Mouse (Mus musculus): ENCODE measurements around the gene Lsm14b. TPM values are rescaled to one million over a fixed set of nuclear protein-coding genes. Genes with fewer than 3 reads are reported as not detected.

Gene Lsm14b
- total and polyA plus RNA-seq, 3 experiments = 34.2 to 44.4 TPM; not detected in 1

GRCm38 (mm10) chr2:180045283-180045682 lies 20.5 kb downstream of the Lsm14b start:
- Histone ChIP-seq H3K79me2 (ENCODE audit: control insufficient read depth, insufficient read depth, low read length, poor library complexity) (peaks cover 35% of the 10 kb centered on the region), H3K4me1 (ENCODE audit: control insufficient read depth in 1 of 2, insufficient read depth in 2 of 2, low read length in 2 of 2) (peaks cover 4 to 16% of the 10 kb centered on the region in 2 experiments; a peak in 3 of 4 replicates), H3K27me3 (ENCODE audit: control insufficient read depth in 1 of 2, insufficient read depth in 2 of 2, low read length in 2 of 2) (no peaks in the 10 kb centered on the region), H3K36me3 (ENCODE audit: control insufficient read depth in 1 of 2, insufficient read depth in 2 of 2, low read length in 2 of 2) (peaks cover 0 to 13% of the 10 kb centered on the region in 2 experiments; a peak in 2 of 4 replicates), H3K27ac (ENCODE audit: control insufficient read depth, low read depth, low read length) (no peak overlapping the region), H3K9ac (ENCODE audit: control insufficient read depth, low read depth, low read length, poor library complexity, severe bottlenecking) (no peak overlapping the region), H3K9me3 (replicated peaks; ENCODE audit: insufficient read depth, low read length) (no peaks in the 10 kb centered on the region), H3K4me3 (ENCODE audit: control insufficient read depth in 1 of 2, insufficient read depth in 1 of 2, low read depth in 2 of 2, low read length in 2 of 2) (no peak overlapping the region)
- peak; percentile 73 for DNase-seq (ENCODE audit: low read depth, low spot score)
- TF ChIP-seq POLR2AphosphoS5 (IDR thresholded peaks at IDR 0.05; ENCODE audit: borderline replicate concordance, low read depth, low read length) (no peak), SIN3A (IDR thresholded peaks at IDR 0.05; ENCODE audit: low read length) (peak; percentile 34; the same call in 1 of the 2 replicates), SMC3 (IDR thresholded peaks at IDR 0.05; ENCODE audit: low read depth, low read length) (peak; percentile 82), USF1 (IDR thresholded peaks at IDR 0.05; ENCODE audit: low read depth, low read length) (no peak), CTCF (IDR thresholded peaks at IDR 0.05 in 2 of 3, conservative IDR thresholded peaks at IDR 0.05 in 1 of 3; ENCODE audit: control insufficient read depth in 1 of 3, insufficient read depth in 1 of 3, low read depth in 2 of 3, low read length in 3 of 3, poor library complexity in 1 of 3, severe bottlenecking in 1 of 3) (peak; percentile 55 to 73 (median 67)), RAD21 (IDR thresholded peaks at IDR 0.05; ENCODE audit: low read depth, low read length) (peak; percentile 36)

GRCm38 (mm10) chr2:180047580-180047979 lies 22.8 kb downstream of the Lsm14b start:
- H3K36me3 ChIP-seq (ENCODE audit: control insufficient read depth in 1 of 2, insufficient read depth in 2 of 2, low read length in 2 of 2) = peaks cover 0 to 4% of the 10 kb centered on the region in 2 experiments; a peak in 2 of 4 replicates
- H3K27ac ChIP-seq (ENCODE audit: control insufficient read depth, low read depth, low read length) = no peak overlapping the region
- DNase-seq (ENCODE audit: low read depth, low spot score) = no peak
- H3K27me3 ChIP-seq (ENCODE audit: control insufficient read depth in 1 of 2, insufficient read depth in 2 of 2, low read length in 2 of 2) = no peaks in the 10 kb centered on the region
- H3K9me3 ChIP-seq (replicated peaks; ENCODE audit: insufficient read depth, low read length) = no peaks in the 10 kb centered on the region
- H3K4me3 ChIP-seq (ENCODE audit: control insufficient read depth in 1 of 2, insufficient read depth in 1 of 2, low read depth in 2 of 2, low read length in 2 of 2) = no peak overlapping the region
- no peak overlapping the region for H3K9ac ChIP-seq (ENCODE audit: control insufficient read depth, low read depth, low read length, poor library complexity, severe bottlenecking)
- H3K4me1 ChIP-seq (ENCODE audit: control insufficient read depth in 1 of 2, insufficient read depth in 2 of 2, low read length in 2 of 2) = peaks cover 0 to 7% of the 10 kb centered on the region in 2 experiments; a peak in 1 of 4 replicates
- H3K79me2 ChIP-seq (ENCODE audit: control insufficient read depth, insufficient read depth, low read length, poor library complexity) = peaks cover 15% of the 10 kb centered on the region
- no peak for TF ChIP-seq NRF1 (IDR thresholded peaks at IDR 0.05; ENCODE audit: insufficient read depth, low read depth, low read length, poor library complexity, severe bottlenecking)
- no peak for TF ChIP-seq USF1 (IDR thresholded peaks at IDR 0.05; ENCODE audit: low read depth, low read length)
- no peak for TF ChIP-seq HCFC1 (IDR thresholded peaks at IDR 0.05; ENCODE audit: low read depth, low read length)
- TF ChIP-seq EP300 (IDR thresholded peaks at IDR 0.05; ENCODE audit: low read depth in 1 of 2, low read length in 2 of 2) = no peak
- TF ChIP-seq JUND (IDR thresholded peaks at IDR 0.05; ENCODE audit: low read depth, low read length) = no peak
- TF ChIP-seq ELF1 (IDR thresholded peaks at IDR 0.05; ENCODE audit: low read depth, low read length) = no peak

- Histone ChIP-seq H3K79me2 (ENCODE audit: control insufficient read depth, insufficient read depth, low read length, poor library complexity) (peaks cover 10% of the 10 kb centered on the region), H3K9me3 (replicated peaks; ENCODE audit: insufficient read depth, low read length) (no peaks in the 10 kb centered on the region), H3K9ac (ENCODE audit: control insufficient read depth, low read depth, low read length, poor library complexity, severe bottlenecking) (no peak overlapping the region), H3K36me3 (ENCODE audit: control insufficient read depth in 1 of 2, insufficient read depth in 2 of 2, low read length in 2 of 2) (peaks cover 0 to 4% of the 10 kb centered on the region in 2 experiments; a peak in 2 of 4 replicates), H3K27me3 (ENCODE audit: control insufficient read depth in 1 of 2, insufficient read depth in 2 of 2, low read length in 2 of 2) (no peaks in the 10 kb centered on the region), H3K27ac (ENCODE audit: control insufficient read depth, low read depth, low read length) (no peak overlapping the region), H3K4me1 (ENCODE audit: control insufficient read depth in 1 of 2, insufficient read depth in 2 of 2, low read length in 2 of 2) (peaks cover 0 to 7% of the 10 kb centered on the region in 2 experiments; a peak in 1 of 4 replicates), H3K4me3 (ENCODE audit: control insufficient read depth in 1 of 2, insufficient read depth in 1 of 2, low read depth in 2 of 2, low read length in 2 of 2) (no peak overlapping the region)
- no peak for DNase-seq (ENCODE audit: low read depth, low spot score)
- no peak for TF ChIP-seq NRF1 (IDR thresholded peaks at IDR 0.05; ENCODE audit: insufficient read depth, low read depth, low read length, poor library complexity, severe bottlenecking)
- TF ChIP-seq TBP (IDR thresholded peaks at IDR 0.05; ENCODE audit: low read depth, low read length) = no peak
- no peak for TF ChIP-seq RCOR1 (IDR thresholded peaks at IDR 0.05; ENCODE audit: low read depth, low read length)
- TF ChIP-seq MXI1 (IDR thresholded peaks at IDR 0.05; ENCODE audit: low read depth, low read length) = no peak
- TF ChIP-seq MYC (IDR thresholded peaks at IDR 0.05; ENCODE audit: low read depth, low read length) = no peak
- no peak for TF ChIP-seq TCF12 (IDR thresholded peaks at IDR 0.05; ENCODE audit: low read depth, low read length)
- TF ChIP-seq ZKSCAN1 (IDR thresholded peaks at IDR 0.05; ENCODE audit: low read depth, low read length) = no peak
- no peak for TF ChIP-seq ETS1 (IDR thresholded peaks at IDR 0.05; ENCODE audit: low read depth, low read length)
- TF ChIP-seq MAX (IDR thresholded peaks at IDR 0.05; ENCODE audit: low read length) = no peak
- no peak for TF ChIP-seq POLR2A (IDR thresholded peaks at IDR 0.05; ENCODE audit: control insufficient read depth in 1 of 2, insufficient read depth in 1 of 2, low read depth in 1 of 2, low read length in 2 of 2, poor library complexity in 1 of 2)
- no peak for TF ChIP-seq TAL1 (IDR thresholded peaks at IDR 0.05; ENCODE audit: low read length)
- no peak for TF ChIP-seq ZMIZ1 (IDR thresholded peaks at IDR 0.05; ENCODE audit: low read depth, low read length)
- TF ChIP-seq NELFE (IDR thresholded peaks at IDR 0.05; ENCODE audit: low read depth, low read length) = no peak
- no peak for TF ChIP-seq CHD1 (IDR thresholded peaks at IDR 0.05; ENCODE audit: low read depth, low read length)
- TF ChIP-seq USF2 (IDR thresholded peaks at IDR 0.05; ENCODE audit: borderline replicate concordance in 1 of 2, insufficient read depth in 1 of 2, low read depth in 1 of 2, low read length in 2 of 2) = no peak
These were observed 23.3 kb downstream of the Lsm14b start for GRCm38 (mm10) chr2:180047980-180048635.
